Mouse (Mus musculus) forebrain, embryonic 11.5 days (tissue): ENCODE results near the gene Lzts3. TPM values are rescaled to one million over a fixed set of nuclear protein-coding genes. Genes with fewer than 3 reads are reported as not detected.

Source experiments
- ATAC-seq: fragments of 200-750 bp; cut with Nextera tagmentation; replicated peaks from 2 replicates; pipeline ENCODE4 v1.8.0; 2017; ENCODE audit warnings: moderate TSS enrichment; ENCODE audit not compliant: low FRiP score
- DNase-seq: peaks from one replicate; pipeline ENCODE4 v3.0.0-alpha.2; 2017; ENCODE audit warnings: low spot score
- H3K27ac ChIP-seq: fragments of 300-500 bp; sonication (generic); 2 replicates; pipeline ENCODE4 v1.5.1; 2014; ENCODE audit warnings: low read depth, low read length
- H3K27me3 ChIP-seq: fragments of 300-500 bp; sonication (generic); 2 replicates; pipeline ENCODE4 v1.6.1; 2014; ENCODE audit warnings: mild to moderate bottlenecking, low read length, mixed read lengths; ENCODE audit not compliant: control insufficient read depth, insufficient read depth
- H3K36me3 ChIP-seq: fragments of 300-500 bp; sonication (generic); 2 replicates; pipeline ENCODE4 v1.6.1; 2014; ENCODE audit warnings: mild to moderate bottlenecking, low read length, moderate library complexity, mixed read lengths; ENCODE audit not compliant: control insufficient read depth, insufficient read depth
- H3K4me1 ChIP-seq: fragments of 300-500 bp; sonication (generic); replicated peaks from 2 replicates; pipeline ENCODE4 v1.6.1; 2014; ENCODE audit warnings: low read length, mixed read lengths; ENCODE audit not compliant: control insufficient read depth, insufficient read depth
- H3K4me2 ChIP-seq: fragments of 300-500 bp; sonication (generic); 2 replicates; pipeline ENCODE4 v1.6.1; 2014; ENCODE audit warnings: low read depth, mild to moderate bottlenecking, low read length, moderate library complexity, mixed read lengths; ENCODE audit not compliant: severe bottlenecking
- H3K4me3 ChIP-seq: fragments of 300-500 bp; sonication (generic); 2 replicates; pipeline ENCODE4 v1.5.1; 2014; ENCODE audit warnings: low read depth, low read length
- H3K9ac ChIP-seq: fragments of 300-500 bp; sonication (generic); 2 replicates; pipeline ENCODE4 v1.6.1; 2014; ENCODE audit warnings: low read length
- H3K9me3 ChIP-seq: fragments of 300-500 bp; sonication (generic); 2 replicates; pipeline ENCODE4 v1.6.1; 2016; ENCODE audit warnings: low read length, mixed read lengths; ENCODE audit not compliant: control insufficient read depth
- WGBS: fragments of 180-500 bp; shearing (Covaris S2); extraction: QIAGEN DNeasy Blood & Tissue Kit; methylation state at CpG from one replicate; pipeline ENCODE4 v1.1.7; 2014; 5-methylcytosine and 5-hydroxymethylcytosine counted together
- polyA plus RNA-seq: library from polyadenylated mRNA; unstranded; fragments of >200 nt; fragmentation: Nextera tagmentation; extraction: Ambion mirVana; gene quantifications from 2 replicates; pipeline ENCODE4 v1.2.1, GENCODE M21; 2014

Lzts3 gene
- polyA plus RNA-seq, 1 experiment from 2014 or later, result 1.6 TPM

DNA sequence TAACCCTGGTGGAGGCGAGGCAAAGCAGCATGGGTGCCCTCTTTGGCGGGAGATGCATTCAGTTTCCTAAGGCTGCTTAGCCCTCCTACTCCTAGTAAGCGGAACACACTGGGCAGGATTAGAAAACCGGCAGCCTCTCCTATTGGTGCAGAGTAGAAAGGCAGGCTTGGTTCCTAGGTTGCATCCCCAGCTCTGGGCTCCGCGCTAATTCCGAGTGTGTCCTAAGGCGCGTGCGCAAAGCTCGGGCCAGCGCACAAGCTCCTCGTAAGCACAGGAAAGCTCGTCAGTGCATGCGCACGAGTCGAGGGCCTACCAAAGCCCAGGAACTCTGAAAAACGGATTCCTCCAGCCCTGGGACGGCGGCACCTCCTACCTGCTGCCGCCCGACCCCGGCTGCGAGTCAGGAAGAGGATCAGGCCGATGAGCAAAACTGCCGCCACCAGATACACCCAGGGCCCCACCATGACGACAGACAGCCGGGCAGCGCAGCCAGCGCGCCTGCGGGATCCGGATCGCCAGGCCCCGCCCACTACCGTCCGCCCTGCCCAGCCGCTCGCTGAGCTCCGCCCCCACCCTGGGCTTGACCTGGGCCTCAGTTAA is 21.6 kb upstream of the Lzts3 start, which contains the start of gene Ddrgk1:
TSS of gene Ddrgk1 (minus strand) at position 558 of the 600 bp plus-strand sequence.
- Histone ChIP-seq H3K27me3 (no peaks in the 10 kb centered on the region), H3K9ac (peak within 1 kb of the TSS; percentile 86), H3K4me1 (peaks cover 10% of the 10 kb centered on the region), H3K36me3 (no peaks in the 10 kb centered on the region; the same call in 1 of the 2 replicates), H3K4me2 (peak within 1 kb of the TSS; percentile 77), H3K9me3 (no peaks in the 10 kb centered on the region), H3K27ac (peak within 1 kb of the TSS; percentile 96), H3K4me3 (peak within 1 kb of the TSS; percentile 58)
- DNase-seq (peak; percentile 94), ATAC-seq (peak; percentile 95)
- under 1% methylated on average over 40 of the region's 40 CpGs for WGBS

DNA sequence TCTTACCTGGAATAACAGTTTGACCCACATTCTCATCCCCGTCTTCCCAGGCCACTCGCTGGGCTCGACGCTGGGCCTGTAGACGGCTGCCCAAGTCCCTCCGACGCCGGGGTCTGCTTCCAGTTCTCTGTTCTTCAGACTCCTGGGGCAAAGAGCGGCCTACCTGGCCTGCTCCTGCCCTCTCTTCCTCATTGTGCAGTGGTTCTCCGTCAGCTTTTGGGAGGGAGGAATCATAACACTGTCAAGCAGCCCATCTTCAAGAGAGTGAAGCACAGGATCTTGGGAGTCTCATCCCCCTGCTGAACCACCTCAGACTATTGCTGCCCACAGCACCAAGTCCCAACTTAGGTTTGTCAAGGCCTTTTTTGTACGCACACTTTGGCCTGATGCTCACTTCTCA is 20.7 kb upstream of the Lzts3 start:
- 91% methylated on average over 11 of the region's 11 CpGs for WGBS
- peak overlapping the region; percentile 58; the same call in 1 of the 2 replicates for H3K4me3 ChIP-seq
- no peaks in the 10 kb centered on the region for H3K9me3 ChIP-seq
- ATAC-seq (no peak), DNase-seq (no peak)
- H3K27ac ChIP-seq, result no peak overlapping the region
- H3K4me2 ChIP-seq, result peak overlapping the region; percentile 77; the same call in 1 of the 2 replicates
- H3K36me3 ChIP-seq, result no peaks in the 10 kb centered on the region; the same call in 1 of the 2 replicates
- peak overlapping the region; percentile 86; the same call in 1 of the 2 replicates for H3K9ac ChIP-seq
- H3K4me1 ChIP-seq, result peaks cover 10% of the 10 kb centered on the region
- H3K27me3 ChIP-seq, result no peaks in the 10 kb centered on the region

DNA sequence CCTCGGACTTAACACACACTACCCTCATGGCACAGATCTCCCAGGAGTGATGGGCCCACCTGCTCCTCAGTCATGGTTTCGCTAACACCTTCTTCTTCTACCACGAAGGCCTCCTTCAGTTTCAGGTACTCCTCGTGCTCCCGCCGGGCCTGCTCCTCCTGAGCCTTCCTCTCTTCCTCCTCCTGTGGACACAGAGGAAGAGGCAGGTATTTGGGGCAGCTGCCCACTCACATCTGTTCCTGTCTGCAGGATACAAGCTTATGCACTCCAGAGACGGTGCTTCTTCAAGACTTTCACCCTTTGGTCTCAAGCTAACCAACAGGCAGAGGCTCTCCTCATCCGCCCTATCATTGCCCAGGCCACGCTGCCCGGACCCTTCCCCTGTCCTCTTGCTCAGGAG is 15.9 kb upstream of the Lzts3 start:
- no peak for DNase-seq
- no peak overlapping the region for H3K4me2 ChIP-seq
- peaks cover 3% of the 10 kb centered on the region for H3K4me1 ChIP-seq
- H3K4me3 ChIP-seq, result no peak overlapping the region
- WGBS, result 94% methylated on average over 10 of the region's 10 CpGs
- H3K27me3 ChIP-seq, result no peaks in the 10 kb centered on the region
- no peak overlapping the region for H3K9ac ChIP-seq
- ATAC-seq, result no peak
- H3K36me3 ChIP-seq, result no peaks in the 10 kb centered on the region; the same call in 1 of the 2 replicates
- no peak overlapping the region for H3K27ac ChIP-seq
- H3K9me3 ChIP-seq, result no peaks in the 10 kb centered on the region

DNA sequence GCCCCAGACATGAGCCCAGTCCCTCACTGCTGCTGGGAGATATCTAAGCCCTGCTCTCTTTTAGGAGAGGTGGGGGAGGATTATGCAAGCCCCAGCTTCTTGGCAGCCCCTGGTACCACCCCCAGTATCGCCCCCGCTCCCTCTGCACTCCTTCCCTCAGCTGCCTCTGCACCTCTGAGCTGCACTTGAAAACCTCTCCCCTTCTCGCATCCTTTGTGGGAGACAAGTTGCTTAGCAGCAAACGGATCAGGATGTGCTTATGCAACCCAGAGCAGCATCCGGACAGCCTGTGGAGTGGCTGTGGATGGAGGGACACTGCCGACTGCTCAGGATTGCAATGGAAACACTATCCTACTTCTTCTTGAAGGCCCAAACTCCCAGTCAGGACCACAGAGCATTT is 14.9 kb upstream of the Lzts3 start:
- no peak for ATAC-seq
- Histone ChIP-seq H3K9ac (no peak overlapping the region), H3K36me3 (no peaks in the 10 kb centered on the region; the same call in 1 of the 2 replicates), H3K4me1 (no peaks in the 10 kb centered on the region), H3K27ac (no peak overlapping the region), H3K27me3 (no peaks in the 10 kb centered on the region), H3K9me3 (no peaks in the 10 kb centered on the region), H3K4me3 (no peak overlapping the region), H3K4me2 (no peak overlapping the region)
- WGBS, result 88% methylated on average over 6 of the region's 6 CpGs
- DNase-seq, result no peak

DNA sequence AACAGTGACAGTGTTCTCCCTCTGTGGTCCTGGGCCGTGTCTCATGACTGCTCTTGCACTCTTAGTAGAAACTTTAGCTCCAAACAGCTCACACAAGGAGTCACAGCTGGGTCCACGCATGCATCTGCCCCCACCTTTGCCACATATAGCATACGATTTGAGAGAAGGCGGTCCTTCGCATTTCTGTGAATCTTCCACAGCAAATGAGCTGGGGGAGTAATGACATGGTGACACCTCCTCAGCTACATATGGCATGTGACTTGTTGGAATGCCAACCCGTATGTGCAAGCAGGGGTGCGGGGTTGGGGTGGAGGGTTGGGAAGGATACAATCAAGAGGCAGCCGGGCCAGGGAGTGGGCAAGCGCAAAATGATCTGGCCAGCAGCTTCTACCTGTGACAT is 13.9 kb upstream of the Lzts3 start:
- Histone ChIP-seq H3K27me3 (no peaks in the 10 kb centered on the region), H3K36me3 (no peaks in the 10 kb centered on the region; the same call in 1 of the 2 replicates), H3K9ac (no peak overlapping the region), H3K4me3 (no peak overlapping the region), H3K4me2 (no peak overlapping the region), H3K27ac (no peak overlapping the region), H3K4me1 (no peaks in the 10 kb centered on the region), H3K9me3 (no peaks in the 10 kb centered on the region)
- 95% methylated on average over 9 of the region's 9 CpGs for WGBS
- DNase-seq (no peak), ATAC-seq (no peak)

DNA sequence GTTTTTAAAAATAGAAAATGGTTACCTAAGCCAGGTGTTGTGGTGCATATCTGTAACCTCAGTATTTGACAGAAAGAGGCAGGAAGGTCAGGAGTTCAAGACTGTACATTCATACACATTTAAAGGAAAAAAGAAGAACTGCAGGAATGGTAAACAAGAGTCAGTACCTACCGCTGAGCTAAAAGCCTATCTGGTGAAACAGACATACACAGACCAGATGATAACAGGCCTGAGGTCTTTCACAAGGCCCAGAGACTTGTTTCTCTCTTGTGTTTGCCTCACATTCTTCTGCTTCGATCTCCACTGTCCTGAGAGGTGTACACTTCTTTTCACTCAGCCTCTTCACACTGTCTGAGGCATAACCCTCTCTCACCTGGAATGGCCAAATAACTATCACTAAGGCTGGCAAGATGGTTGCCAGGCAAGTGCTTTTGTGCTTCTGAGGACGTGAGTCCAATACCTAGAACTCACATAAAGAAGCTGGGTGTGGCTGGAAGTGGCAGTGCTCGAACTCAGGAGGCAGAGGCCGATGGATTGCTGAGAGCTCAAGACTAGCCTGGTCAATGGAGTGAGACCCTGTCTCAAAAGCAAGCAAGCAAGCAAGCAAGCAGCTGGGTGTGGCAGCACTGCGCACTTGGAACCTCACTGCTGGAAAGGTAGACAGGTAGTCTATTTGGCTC is 13.2 kb upstream of the Lzts3 start:
- no peaks in the 10 kb centered on the region for H3K9me3 ChIP-seq
- no peak overlapping the region for H3K4me3 ChIP-seq
- no peaks in the 10 kb centered on the region for H3K4me1 ChIP-seq
- no peak overlapping the region for H3K27ac ChIP-seq
- DNase-seq (no peak), ATAC-seq (no peak)
- H3K9ac ChIP-seq, result no peak overlapping the region
- no peak overlapping the region for H3K4me2 ChIP-seq
- H3K36me3 ChIP-seq, result no peaks in the 10 kb centered on the region; the same call in 1 of the 2 replicates
- WGBS, result 90% methylated on average over 6 of the region's 6 CpGs
- H3K27me3 ChIP-seq, result no peaks in the 10 kb centered on the region

DNA sequence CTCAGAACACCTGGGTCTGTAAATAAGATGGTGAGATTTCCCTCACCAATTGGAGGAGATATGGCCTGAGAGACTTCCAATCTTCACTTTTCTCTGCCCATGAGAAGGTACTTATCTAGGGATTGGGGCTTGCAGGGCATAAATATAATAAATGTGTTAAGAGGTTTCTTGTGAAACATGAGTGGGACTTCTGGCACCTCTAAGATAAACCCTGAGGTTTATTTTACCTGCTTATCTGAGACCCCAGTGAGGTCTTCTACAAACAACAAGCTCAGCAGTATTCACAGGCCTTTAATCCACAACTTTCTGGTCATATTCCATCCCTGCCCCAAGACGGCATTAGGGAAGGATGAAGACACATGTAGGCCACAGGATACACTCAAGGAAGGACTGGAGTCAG is 11.2 kb upstream of the Lzts3 start:
- Histone ChIP-seq H3K27me3 (no peaks in the 10 kb centered on the region), H3K36me3 (no peaks in the 10 kb centered on the region; the same call in 1 of the 2 replicates)

DNA sequence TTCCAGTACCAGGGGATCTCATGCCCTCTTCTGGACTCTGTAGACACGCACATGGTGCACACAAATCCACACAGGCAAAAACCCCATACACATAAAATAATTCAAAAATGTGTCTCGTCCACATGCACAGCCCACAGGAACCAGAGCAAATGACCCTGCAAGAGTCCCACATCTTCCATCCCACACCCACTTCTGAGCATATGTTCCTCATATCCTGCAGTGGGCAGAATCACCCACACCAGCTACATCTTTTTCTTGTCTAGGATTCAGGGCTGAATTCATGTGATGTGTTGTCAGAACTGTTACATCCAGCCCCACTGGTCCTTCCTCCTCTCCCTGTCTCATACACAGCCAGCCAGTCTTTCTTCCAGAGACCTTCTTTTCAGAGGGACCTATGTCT is 10.7 kb upstream of the Lzts3 start:
- no peak overlapping the region for H3K4me2 ChIP-seq
- no peaks in the 10 kb centered on the region; the same call in 1 of the 2 replicates for H3K36me3 ChIP-seq
- WGBS, result 87% methylated on average over 2 of the region's 2 CpGs
- H3K4me3 ChIP-seq, result no peak overlapping the region
- H3K4me1 ChIP-seq, result no peaks in the 10 kb centered on the region
- ATAC-seq (no peak), DNase-seq (no peak)
- H3K9me3 ChIP-seq, result no peaks in the 10 kb centered on the region
- H3K27ac ChIP-seq, result no peak overlapping the region
- H3K27me3 ChIP-seq, result no peaks in the 10 kb centered on the region
- no peak overlapping the region for H3K9ac ChIP-seq

More for the DNA sequence above, 11.2 kb upstream of the Lzts3 start:
- 95% methylated on average over 1 of the region's 1 CpGs for WGBS
- Histone ChIP-seq H3K9me3 (no peaks in the 10 kb centered on the region), H3K4me3 (no peak overlapping the region), H3K27ac (no peak overlapping the region), H3K9ac (no peak overlapping the region), H3K4me1 (no peaks in the 10 kb centered on the region), H3K4me2 (no peak overlapping the region)
- DNase-seq (no peak), ATAC-seq (no peak)
